Mouse (Mus musculus) layer of hippocampus, adult 18-20 months (tissue): ENCODE data around the gene Mrpl45. TPM values are rescaled to one million over a fixed set of nuclear protein-coding genes. Genes with fewer than 3 reads are reported as not detected.
A peak's percentile ranks its signal among the peaks of the same experiment; 100 is the strongest.

Source experiments
- DNase-seq, 2 experiments: peaks; one replicate each; pipeline ENCODE4 v3.0.0; 2022; ENCODE audit warnings: low spot score in 2 of 2
- total RNA-seq, 2 experiments: library from RNA; stranded (reverse); gene quantifications; 2 replicates each; pipeline ENCODE4 v1.2.3; 2021

Mrpl45 gene
- total RNA-seq, 2 experiments from 2014 or later, result 27.7 to 30.6 TPM

DNA sequence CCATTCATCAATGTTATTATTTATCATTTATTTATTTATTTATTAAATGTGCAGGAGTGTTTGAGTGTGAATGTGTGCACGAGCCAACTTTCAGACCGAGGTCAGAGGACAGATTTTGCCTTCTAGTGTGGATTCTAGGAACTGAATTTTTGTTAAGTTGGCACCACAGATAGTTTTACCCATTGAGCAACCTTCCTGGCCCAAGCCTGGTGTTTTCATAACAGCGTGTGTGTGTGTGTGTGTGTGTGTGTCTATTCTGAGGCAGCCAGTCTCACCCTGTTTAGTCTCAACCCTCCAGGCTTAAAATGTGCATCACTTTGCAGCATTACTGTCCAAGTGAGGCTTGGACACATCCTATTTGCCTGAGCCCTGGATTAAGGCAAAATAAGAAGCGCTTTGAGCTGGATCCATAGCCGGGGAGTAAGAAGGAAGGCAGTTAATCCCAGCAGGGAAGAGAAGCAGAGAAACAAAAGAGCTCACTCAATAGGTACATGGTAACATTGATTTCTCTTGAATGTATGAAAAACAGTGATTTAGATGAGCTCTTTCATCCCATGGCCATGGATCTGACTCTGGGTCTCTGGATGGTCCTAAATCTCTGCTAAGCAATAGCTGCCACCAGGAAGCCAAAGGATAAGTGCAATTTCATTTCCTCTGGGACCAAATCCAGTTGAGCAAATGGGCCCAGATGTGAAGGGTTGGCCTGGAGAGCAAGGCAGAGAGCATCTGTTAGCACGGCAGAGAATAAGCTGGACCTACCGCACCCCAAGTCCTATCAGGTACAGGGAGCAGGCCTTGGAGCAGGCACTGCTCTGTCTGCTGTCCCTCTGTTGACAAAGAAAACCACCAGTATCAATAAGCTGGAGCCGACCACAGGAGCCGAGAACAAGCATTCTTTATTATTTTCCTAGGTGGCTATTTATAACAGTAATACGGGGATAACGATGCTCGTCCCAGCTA, 16.0 kb downstream of the Mrpl45 start:
- no peak for DNase-seq

DNA sequence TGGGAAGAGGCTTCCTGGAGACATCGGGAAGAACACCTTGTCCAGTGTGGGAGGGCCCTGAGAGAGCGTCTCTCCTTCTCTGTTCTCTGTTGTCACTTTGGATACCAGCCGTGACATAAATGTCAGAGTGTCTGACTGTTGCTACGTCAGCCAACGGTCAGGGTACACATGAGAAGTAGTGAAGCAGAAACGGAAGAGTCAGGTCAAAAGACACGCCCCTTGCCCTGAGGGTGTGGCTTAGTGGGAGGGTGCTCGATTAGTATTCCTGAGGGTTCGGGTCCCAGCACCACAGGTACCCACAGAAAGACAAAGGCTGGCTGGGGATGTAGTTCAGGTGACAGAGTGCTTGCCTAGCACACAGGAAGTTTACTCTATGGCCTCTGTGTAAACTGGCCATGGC, 17.5 kb downstream of the Mrpl45 start:
- no peak for DNase-seq

DNA sequence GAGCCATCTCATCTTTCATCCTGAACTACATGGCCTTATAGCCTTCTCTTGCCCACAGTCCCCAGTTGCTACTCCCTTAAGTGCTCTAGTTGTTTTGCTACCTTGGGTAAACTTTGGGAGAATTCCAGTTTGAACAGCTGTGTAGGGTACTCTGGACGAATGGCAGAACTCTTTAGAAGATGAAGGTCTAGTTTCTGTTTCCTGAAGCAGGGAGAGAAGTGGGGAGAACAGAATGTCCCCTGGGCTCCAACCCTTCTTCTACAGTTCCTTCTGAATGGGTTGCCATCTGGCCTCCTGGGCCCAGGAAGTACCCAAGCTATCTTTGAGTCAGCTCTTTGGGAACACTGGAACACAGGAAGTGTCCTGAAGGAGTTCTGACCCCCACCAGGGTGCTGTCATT, 18.4 kb downstream of the Mrpl45 start:
- no peak for DNase-seq

DNA sequence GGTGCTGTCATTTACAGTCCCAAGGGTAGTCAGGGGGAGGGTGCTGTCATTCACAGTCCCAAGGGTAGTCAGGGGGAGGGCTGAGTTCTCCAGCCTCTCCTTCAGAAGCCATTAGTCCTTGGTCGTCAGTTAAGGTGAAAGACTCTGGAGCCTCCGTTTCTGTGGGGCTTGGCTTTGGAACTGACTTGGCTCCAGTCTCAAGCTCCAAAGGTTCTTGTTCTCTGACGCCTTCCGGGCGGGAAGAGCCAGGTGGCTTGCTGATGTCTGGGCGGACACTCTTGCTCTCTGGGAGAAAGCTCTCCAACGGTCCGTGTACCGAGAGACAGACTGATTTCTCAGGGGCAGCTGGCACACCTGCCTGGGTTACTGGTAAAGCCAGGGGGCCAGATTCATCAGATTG, 18.9 kb downstream of the Mrpl45 start:
- DNase-seq, result no peak

DNA sequence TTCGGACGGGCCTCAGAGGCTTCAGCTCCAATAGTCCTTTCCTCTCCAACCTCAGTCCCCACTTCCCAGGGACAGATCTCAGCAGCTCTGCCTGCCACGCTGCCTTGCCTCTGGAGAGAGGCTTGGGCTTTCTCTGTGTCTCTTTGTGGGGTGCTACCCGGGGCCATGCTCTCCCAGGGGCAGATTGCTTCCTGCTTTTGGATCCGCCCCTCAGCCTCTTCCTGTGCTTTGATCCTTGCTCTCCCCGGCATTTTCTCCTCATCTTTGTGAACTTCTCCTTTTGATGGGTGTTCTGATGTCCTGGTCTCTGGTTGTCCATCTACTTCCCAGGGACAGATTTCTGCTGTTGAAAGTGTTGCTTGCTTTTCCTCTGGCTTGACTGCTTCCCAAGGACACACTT, 20.7 kb downstream of the Mrpl45 start:
- DNase-seq, result no peak

DNA sequence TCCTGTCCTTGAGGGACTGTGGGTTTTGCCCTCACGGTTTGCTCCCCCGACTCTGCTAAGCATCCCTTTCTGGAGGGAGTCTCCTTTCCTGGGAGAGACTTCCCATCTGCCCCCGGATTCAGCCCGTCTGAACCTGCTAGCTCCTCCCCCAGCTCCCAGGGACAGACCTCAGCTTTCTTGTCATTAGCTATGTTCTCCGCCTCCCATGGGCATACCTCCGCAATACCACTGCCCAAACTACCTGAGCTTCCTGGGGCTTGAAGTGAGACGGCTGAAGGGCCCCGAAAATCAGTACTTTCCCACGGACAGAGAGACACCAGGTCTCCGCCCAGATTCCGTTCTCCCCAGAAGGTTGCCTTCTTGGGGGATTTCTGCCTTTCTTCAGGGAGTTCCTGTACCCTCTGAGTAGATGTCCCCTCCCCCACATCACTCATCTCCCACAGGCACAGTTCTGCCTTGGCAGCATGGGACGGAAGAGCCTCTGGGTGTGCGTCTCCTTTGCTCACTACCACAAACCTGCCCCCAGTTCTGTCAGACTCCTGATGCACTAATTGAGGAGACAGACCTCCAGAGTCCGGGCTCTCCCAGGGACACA, 21.3 kb downstream of the Mrpl45 start:
- DNase-seq, result no peak

DNA sequence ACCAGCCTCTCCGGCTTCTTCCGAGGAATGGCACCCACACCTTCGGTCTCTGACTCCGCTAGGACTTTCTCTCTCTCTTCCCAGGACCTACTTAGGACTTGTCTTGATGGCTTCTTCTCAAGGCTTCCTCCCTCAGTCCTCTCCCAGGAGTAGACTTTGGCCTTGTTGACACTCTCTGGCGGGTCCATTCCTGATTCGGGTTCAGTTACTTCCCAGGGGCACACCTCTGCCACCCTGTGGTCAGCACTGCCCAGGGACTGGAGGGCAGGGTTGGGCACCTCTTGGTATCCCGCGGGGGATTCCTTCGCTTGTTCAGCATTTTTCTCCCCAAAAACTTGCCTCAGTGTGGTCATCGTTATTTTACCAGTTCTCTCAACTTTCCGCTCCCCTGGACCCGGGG, 21.8 kb downstream of the Mrpl45 start:
- no peak for DNase-seq

DNA sequence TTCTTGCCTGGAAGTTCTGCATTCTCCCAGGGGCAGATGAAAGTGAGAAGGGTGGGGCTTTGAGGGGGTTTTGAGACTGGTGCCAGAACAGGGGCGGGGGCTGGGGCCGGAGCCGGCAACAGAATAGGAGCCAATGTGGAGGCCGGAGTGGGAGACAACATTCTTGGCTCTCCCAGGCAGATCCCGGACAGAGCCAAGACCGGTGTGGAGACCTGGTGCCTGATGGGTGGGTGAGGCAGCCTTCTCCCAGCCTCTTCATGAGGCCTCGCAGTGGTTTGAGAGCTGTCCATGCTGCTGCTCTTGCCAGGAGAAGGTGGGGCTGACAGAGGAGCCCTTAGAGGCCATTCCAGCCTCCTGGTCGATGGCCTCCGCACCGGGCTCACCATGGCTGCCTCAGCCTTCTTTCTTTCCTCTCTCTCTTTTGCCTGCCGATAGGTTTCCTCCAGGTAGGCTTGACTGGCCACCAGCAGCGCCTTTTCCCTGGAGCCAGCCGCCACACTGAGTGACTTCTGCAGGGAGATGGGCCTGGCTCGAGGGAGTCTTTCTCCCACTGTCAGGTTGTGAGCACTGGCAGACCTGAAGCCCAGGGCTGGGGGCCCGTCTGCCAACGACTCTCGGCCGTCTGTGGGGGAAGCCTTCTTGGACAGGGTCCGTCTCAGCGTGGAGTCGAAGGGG, 22.9 kb downstream of the Mrpl45 start:
- DNase-seq, result no peak

DNA sequence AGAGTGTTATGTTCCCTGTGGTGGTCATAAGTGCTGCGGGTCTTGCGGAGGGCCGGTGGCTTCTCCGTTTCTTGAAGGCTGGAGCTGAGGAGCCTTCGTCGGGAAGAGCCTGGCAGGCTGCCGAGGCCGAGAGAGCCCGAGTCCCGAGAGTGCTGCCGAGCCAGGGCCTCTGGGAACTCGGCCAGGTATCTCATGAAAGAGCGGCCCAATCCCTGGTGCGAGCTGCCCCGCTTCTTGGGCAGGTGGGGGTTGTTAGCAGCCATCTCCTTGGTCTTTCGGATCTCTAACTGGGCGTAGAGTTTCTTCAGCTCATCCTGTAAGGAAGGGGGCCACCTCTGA, 23.4 kb downstream of the Mrpl45 start:
- peak in 1 of 2 experiments; percentile 48 for DNase-seq

DNA sequence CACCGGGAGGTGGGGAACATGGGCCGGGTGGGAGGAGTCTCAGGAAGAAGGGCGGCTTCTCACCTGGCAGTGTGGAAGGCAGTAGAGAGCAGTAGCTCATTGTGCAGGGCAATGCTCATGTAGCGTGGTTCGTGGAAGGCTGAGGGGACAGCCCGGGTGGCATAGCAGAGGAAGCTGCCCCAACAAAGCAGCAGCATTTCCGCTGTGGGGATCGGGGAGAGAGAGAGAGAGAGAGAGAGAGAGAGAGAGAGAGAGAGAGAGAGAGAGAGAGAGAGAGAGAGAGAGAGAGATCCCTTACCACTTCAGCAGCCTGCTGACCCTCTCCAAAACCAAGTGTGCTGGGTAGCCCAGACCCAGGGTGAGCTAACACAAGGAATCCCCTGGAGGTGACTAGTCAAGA, 27.7 kb downstream of the Mrpl45 start:
- DNase-seq, result no peak

DNA sequence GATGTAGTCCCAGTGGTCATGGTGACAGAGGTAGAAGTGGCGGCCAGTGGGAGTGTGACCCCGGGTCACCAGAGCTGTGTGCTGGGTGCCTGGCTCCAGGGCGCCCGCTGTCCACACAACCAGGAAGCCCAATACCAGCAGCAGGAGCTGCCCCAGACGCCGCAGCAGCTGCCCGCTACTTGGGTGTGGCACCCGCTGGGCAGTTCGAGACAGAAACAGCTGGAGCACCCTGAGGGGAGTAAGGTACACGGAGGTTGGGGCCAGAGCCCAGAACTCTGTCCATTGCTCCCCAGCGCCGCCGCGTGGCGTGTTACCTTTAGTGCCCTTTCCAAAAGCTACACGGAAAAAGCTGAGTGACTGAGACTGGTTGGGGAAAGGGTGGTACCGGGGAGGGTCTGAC, 28.1 kb downstream of the Mrpl45 start:
- no peak for DNase-seq

DNA sequence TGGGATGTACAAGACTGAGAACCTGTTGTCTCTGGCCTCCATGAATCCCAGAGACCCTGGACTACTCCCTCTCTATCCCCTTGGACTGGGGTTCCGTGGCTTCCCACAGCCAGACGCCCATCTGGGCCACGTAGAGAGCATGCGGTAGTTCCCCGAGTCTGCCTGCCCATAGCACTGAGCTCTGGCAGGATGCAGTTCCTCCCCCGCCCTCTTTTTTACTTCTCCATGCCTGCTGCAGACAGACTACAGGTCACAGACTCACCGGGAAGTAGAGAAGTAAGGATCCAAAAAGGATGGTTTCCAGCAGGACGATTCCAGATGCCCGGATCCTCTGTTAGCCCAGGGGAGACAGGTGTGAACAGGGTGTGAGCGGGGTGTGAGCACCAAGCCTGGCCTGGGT, 29.9 kb downstream of the Mrpl45 start:
- no peak for DNase-seq

DNA sequence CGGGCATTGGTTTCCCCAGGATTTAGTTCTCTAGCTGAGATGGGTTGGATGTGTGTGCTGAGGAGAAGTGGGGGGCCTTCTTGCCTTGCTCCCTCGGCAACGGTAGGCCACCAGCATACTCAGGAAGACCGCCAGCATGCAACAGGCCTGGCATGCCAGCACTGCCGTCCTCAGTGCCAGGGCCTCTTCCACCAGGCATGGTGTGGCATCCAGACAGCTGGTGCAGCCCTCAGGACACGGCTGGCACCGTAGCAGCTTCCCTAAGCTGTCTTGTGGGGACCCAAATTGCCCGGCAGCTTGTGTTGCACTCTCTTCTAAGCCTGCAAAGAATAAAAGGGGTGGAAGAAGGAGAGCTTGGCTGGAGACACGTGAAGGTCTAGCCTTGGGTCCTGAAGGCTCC, 30.9 kb downstream of the Mrpl45 start:
- no peak for DNase-seq

DNA sequence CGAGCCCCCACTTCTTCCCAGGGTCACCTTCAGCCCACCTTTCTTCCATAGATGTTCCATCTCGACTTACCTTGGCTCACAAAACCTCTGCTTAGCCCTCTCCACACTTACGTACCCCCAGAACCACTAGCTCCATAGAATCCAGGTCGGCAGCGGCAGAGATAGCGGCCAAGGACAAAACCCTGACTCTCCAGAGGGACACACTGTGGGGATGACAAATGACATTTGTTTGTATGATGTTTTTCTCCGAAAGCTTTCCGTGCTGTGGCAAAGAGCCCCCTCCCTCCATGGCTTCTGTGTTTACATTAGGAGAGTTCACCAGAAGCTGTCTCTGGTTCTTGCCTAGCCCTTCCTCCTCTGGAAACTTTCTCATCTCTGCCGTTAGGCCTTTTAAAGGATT, 31.8 kb downstream of the Mrpl45 start:
- no peak for DNase-seq

DNA sequence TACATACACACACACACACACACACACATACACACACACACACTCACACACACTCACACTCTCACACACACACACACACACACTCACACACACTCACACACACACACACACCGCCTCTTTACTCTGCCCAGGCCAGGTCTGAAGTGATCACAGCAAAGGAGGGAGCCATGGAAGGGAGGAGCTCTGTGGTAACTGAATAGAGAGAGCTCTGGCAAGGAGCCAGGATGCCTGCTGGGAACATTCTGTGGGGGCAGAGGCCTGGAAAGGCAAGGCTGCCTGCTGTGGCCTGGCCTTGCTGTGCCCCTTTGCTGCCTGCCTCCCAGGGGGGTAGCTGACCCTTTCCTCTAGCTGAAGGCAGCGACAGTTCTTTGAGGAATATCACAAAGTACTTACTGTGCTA, 34.5 kb downstream of the Mrpl45 start:
- DNase-seq, result peak; percentile 52 to 83

DNA sequence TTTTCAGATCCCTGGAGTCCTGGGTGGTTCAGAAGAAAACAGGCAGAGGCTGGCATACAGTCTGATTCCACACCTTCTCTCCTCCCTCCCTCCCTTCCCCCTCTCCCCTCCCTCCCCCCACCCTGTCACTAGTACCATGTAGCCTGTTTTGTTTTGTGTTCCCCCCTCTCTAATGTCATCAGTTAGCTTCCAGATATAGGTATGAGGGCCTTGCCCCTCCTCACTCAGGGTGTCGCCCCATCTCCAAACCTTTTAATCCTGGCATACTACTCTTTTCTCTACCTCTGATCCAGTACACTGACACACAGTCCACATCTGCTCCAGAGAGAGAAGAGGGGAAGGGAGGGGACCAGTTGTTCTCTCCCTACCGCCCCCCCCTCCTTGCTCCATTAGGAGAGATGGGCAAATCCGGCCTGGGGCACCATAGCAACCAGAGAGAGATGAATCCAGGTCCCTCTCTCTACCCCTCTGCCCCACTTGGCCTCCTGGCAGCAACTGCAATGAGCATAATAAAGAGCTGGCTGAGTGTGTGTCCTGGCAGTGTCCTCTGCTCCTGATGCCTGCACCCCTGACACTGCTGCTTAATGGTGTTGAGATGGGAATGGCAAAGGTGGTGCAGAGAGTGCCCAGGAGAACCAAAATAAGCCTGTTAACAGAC, 36.6 kb downstream of the Mrpl45 start, which contains the start of gene Gpr179:
TSS of gene Gpr179 (minus strand) at position 51 of the 658 bp plus-strand sequence.
- DNase-seq, result no peak

DNA sequence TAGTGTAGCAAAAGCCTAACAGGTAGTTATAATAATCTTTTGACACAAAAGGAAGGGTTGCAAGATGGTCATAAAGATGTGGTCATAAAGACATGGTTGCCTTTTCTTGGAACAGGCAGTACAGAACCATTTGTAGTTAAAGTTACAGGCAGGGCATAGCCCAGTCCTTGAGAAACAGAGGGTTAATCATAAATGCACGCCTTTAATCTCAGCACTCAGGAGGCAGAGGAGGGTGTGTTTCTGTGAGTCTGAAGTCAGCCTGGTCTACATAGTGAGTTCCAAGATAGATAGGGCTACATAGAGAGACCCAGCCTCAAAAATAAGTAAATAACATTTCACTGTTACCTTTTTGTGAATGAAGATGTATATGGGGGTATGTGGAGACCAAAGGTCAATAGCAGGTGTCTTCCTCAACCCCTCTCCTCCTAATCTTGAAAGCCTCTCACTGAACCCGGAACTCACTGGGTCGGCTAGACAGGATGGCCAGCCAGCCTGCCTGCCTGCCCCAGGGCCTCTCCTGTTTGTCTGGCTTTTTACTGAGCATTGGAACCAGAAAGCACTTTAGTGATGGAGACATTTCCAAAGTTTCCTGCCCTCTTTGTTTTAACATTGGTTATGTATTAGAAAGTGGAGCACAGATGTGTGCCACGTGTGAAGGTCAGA, 37.5 kb downstream of the Mrpl45 start:
- DNase-seq, result no peak

DNA sequence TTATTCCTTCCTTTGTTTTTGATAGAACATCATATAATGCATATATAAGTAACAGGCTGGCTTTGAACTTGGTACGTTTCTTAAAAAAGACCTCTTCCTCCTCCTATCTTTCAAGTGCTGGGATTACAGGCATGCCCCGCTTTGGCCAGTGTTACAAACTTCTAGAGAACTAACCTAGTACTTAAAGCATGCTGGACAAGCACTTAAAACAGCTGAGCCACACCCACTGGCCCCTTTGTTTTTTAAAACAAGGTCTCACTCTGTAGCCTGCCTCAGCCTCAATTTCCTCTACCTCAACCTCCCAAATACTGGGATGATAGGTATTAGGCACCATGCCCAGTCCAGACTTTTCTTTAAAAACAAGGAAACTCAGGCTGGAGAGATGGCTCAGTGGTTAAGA, 39.1 kb downstream of the Mrpl45 start:
- DNase-seq, result no peak

DNA sequence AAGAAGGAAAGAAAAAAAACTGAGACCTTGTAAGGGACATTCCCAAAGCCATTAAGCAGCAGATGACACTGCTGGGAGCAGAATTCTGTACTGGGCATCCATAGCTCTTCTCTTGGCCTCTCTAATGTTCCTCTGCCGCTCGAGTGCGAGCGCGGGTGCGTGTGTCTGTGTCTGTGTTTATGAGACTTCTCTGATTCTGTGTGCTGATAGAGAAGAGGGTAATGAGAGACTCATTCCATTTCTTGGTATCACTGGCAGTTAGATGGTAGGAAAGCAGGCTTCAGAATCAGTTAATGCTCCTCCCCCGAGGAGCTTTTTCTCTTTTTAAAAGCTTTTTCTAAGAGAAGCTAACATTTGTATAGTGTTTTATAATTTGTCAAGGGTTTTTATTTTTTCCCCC, 39.7 kb downstream of the Mrpl45 start:
- DNase-seq, result no peak

DNA sequence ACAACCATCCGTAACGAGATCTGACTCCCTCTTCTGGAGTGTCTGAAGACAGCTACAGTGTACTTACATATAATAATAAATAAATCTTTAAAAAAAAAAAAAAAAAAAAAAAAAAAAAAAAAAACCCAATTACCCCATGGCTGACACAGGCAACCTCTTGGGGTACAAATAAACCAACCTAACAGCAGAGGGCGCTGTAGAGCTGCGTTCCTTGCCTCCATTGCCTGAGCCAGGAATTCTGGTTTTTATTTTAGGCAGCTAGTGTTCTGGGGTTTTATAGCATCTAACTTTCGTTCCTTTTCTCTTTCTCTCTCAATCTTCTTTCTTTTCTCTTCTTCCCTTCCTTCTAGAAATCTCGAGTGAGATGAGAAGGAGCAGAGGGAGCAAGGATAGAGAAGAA, 42.1 kb downstream of the Mrpl45 start:
- DNase-seq, result peak; percentile 48 to 90
